Mouse (Mus musculus) limb, embryonic 10.5 days (tissue): ENCODE data around the gene Slc2a3. TPM values are rescaled to one million over a fixed set of nuclear protein-coding genes. Genes with fewer than 3 reads are reported as not detected.
"Not testable (repeated sequence)": the region's sequence is repeated elsewhere in the genome, so short reads cannot be mapped to it uniquely, and the experiment has no call there.

Experiments used
- DNase-seq: peaks from one replicate; pipeline ENCODE4 v3.0.0-alpha.2; 2017; ENCODE audit warnings: low spot score
- H3K27ac ChIP-seq: fragments of 300-500 bp; sonication (generic); 2 replicates; pipeline ENCODE4 v1.5.1; 2016; ENCODE audit warnings: mild to moderate bottlenecking
- H3K27me3 ChIP-seq: fragments of 300-500 bp; sonication (generic); 2 replicates; pipeline ENCODE4 v1.6.1; 2016; ENCODE audit warnings: low read depth, mild to moderate bottlenecking; ENCODE audit not compliant: poor library complexity, severe bottlenecking
- H3K36me3 ChIP-seq: fragments of 300-500 bp; sonication (generic); 2 replicates; pipeline ENCODE4 v1.6.1; 2016; ENCODE audit warnings: mild to moderate bottlenecking, moderate library complexity
- H3K4me1 ChIP-seq: fragments of 300-500 bp; sonication (generic); 2 replicates; pipeline ENCODE4 v1.6.1; 2016
- H3K4me3 ChIP-seq: fragments of 300-500 bp; sonication (generic); 2 replicates; pipeline ENCODE4 v1.5.1; 2016; ENCODE audit warnings: mild to moderate bottlenecking, moderate library complexity
- H3K9me3 ChIP-seq: fragments of 300-500 bp; sonication (generic); replicated peaks from 2 replicates; pipeline ENCODE4 v1.6.1; 2016; ENCODE audit warnings: mild to moderate bottlenecking
- WGBS: fragments of 180-500 bp; shearing (Covaris S2); methylation state at CpG from one replicate; pipeline ENCODE4 v1.1.7; 2016; 5-methylcytosine and 5-hydroxymethylcytosine counted together
- polyA plus RNA-seq: library from polyadenylated mRNA; unstranded; fragments of >200 nt; fragmentation: Nextera tagmentation; extraction: Ambion mirVana; gene quantifications from 2 replicates; pipeline ENCODE4 v1.2.1, GENCODE M21; 2016

Gene Slc2a3
- polyA plus RNA-seq, 1 experiment from 2014 or later: 74.0 TPM

- H3K36me3 ChIP-seq: no peaks in the 10 kb centered on the region
- H3K4me1 ChIP-seq: peaks cover 7% of the 10 kb centered on the region
- 13% methylated on average over 12 of the region's 12 CpGs for WGBS
- no peaks in the 10 kb centered on the region for H3K9me3 ChIP-seq
- H3K27ac ChIP-seq: no peak within 1 kb of the TSS
- peaks cover 30% of the 10 kb centered on the region for H3K27me3 ChIP-seq
- DNase-seq: no peak
- H3K4me3 ChIP-seq: no peak within 1 kb of the TSS
Observed at GRCm38 (mm10) chr6:122707036-122707800, 94.2 kb downstream of the Slc2a3 start, which contains the start of gene Nanog. TSS of gene Nanog (plus strand) at chr6:122707489.

DNA sequence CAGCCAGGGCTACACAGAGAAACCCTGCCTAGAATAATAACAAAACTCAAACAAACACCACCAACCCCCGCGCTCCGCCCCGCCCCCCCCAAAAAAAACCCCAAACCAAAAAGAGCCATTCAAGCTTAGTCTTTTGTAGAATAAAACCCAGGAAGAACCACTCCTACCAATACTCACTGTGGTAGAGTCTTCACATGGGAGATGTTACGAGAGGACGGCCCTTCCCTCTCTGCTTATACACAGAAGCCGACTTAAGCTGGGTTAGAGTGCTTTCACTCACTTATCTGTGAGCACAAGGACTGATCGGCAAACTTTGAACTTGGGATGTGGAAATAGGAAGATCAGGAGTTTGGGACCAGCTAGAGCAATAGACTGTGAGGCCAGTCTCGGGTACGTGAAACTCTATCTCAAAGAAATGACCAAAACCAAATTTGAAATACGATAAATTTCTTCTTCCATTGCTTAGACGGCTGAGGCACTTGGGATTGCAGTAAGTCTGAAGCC, 95.1 kb downstream of the Slc2a3 start:
- H3K27ac ChIP-seq: no peak overlapping the region
- 72% methylated on average over 12 of the region's 12 CpGs for WGBS
- no peak for DNase-seq
- H3K36me3 ChIP-seq: no peaks in the 10 kb centered on the region
- no peaks in the 10 kb centered on the region for H3K9me3 ChIP-seq
- H3K4me1 ChIP-seq: peaks cover 7% of the 10 kb centered on the region
- peaks cover 30% of the 10 kb centered on the region for H3K27me3 ChIP-seq
- no peak overlapping the region for H3K4me3 ChIP-seq

DNA sequence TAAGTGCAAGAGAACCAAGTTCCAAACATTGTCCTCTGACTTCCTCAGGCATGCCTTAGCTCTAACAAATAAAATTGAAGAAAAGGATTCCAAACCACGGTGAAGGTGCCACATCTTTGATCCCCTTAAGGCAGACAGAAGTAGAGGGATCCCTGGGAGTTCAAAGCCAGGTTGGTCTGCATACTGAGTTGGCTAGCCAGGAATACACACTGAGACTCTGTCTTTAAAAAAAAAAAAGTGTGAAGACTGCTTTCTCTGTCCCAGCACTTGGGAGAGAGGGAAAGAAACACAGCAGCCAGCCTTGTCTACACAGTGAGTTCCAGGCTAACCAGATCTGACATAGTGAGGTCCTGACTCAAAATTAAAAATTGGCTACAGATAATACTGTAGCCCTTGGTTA, 97.7 kb downstream of the Slc2a3 start:
- 12% methylated on average over 1 of the region's 1 CpGs for WGBS
- no peak for DNase-seq

DNA sequence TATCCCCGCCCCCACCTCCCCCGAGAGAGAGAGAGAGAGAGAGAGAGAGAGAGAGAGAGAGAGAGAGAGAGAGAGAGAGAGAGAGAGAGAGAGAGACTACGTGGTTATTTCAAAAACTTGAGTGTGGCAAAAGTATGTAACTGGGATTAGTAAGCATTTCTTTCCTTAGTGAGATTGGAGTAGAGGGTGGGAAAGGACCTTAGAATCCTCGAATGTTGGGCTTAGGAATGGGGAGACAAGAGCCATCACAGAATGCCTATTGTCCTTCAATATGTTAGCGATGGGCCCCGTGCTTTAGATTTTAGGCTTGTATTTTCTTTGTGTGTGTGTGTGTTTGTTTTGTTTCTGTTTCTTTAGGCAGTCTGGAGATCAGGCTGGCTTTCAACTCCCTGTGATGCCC, 98.2 kb downstream of the Slc2a3 start:
- H3K4me1 ChIP-seq: peaks cover 7% of the 10 kb centered on the region
- 20% methylated on average over 6 of the region's 6 CpGs for WGBS
- no peak for DNase-seq

More for the DNA sequence above, 97.7 kb downstream of the Slc2a3 start:
- no peaks in the 10 kb centered on the region for H3K36me3 ChIP-seq
- peaks cover 7% of the 10 kb centered on the region for H3K4me1 ChIP-seq
- no peak overlapping the region for H3K4me3 ChIP-seq
- no peak overlapping the region for H3K27ac ChIP-seq
- H3K9me3 ChIP-seq: no peaks in the 10 kb centered on the region
- peaks cover 30% of the 10 kb centered on the region for H3K27me3 ChIP-seq

DNA sequence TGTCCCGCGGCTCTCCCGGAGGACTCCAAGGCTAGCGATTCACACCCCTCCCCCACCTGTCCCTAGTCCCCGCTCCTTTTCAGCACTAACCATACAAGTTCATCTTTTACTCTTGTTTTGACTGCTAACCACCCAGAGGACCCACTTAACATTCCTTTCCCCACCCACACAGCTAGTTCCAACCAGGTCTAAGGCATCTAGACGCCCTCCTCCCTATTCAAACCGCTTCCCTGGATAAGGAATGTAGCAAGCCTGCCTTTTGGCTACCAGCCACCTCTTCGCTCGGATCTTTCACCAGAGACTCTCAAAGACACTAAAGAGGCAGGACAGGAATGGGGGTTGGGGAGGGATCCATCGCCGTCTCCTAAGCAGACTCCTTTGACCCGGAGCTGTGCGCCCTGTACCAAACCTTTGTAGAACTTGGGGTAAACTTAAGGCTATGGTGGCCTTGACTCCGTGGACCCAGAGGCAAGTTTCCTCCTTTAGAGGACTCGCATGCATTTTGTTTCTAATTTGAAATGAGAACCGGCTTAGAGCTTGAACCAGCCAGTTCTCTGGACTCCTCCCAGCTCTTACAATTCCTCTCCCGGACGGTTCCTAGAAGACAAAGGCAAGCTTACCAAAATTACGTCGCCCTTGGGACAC, 98.8 kb downstream of the Slc2a3 start:
- Histone ChIP-seq H3K27ac (0 out of 2 replicates have a peak overlapping the region, but pooled peaks have one; percentile 25), H3K4me3 (peak overlapping the region; percentile 33), H3K27me3 (peaks cover 21% of the 10 kb centered on the region), H3K4me1 (peaks cover 7% of the 10 kb centered on the region), H3K36me3 (no peaks in the 10 kb centered on the region), H3K9me3 (no peaks in the 10 kb centered on the region)
- WGBS: 4% methylated on average over 20 of the region's 20 CpGs
- DNase-seq: peak; percentile 41

More for the DNA sequence above, 98.2 kb downstream of the Slc2a3 start:
- Histone ChIP-seq H3K27ac (no peak overlapping the region), H3K36me3 (no peaks in the 10 kb centered on the region), H3K4me3 (no peak overlapping the region), H3K9me3 (no peaks in the 10 kb centered on the region), H3K27me3 (peaks cover 27% of the 10 kb centered on the region)

DNA sequence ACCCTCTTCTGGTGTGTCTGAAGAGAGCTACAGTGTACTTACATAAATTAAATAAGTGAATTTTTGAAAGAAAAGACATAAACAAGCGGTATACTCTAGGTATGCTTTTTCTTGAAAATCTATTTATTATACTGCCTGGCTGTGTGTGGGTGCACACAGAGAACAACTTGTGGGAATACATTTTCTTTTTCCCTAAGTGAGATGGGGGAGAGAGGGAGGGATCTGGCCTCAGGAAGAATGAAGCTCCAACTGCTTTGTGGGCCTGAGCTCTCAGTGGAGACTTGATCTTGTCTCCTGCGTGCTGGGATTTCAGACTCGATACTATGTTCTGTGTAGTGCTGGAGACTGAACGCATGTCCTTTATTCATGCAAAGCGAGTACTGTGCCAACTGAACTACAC, 99.6 kb downstream of the Slc2a3 start:
- H3K27me3 ChIP-seq: peaks cover 13% of the 10 kb centered on the region
- WGBS: 80% methylated on average over 5 of the region's 5 CpGs
- H3K4me1 ChIP-seq: peaks cover 7% of the 10 kb centered on the region
- H3K9me3 ChIP-seq: no peaks in the 10 kb centered on the region
- DNase-seq: no peak
- no peak overlapping the region for H3K27ac ChIP-seq
- H3K36me3 ChIP-seq: no peaks in the 10 kb centered on the region
- H3K4me3 ChIP-seq: no peak overlapping the region

GRCm38 (mm10) chr6:122699628-122700027, 101.8 kb downstream of the Slc2a3 start:
- H3K27me3 ChIP-seq, H3K27ac ChIP-seq, H3K4me1 ChIP-seq, DNase-seq, H3K36me3 ChIP-seq, H3K9me3 ChIP-seq, H3K4me3 ChIP-seq: not testable (repeated sequence)
- WGBS: 85% methylated on average over 2 of the region's 2 CpGs

DNA sequence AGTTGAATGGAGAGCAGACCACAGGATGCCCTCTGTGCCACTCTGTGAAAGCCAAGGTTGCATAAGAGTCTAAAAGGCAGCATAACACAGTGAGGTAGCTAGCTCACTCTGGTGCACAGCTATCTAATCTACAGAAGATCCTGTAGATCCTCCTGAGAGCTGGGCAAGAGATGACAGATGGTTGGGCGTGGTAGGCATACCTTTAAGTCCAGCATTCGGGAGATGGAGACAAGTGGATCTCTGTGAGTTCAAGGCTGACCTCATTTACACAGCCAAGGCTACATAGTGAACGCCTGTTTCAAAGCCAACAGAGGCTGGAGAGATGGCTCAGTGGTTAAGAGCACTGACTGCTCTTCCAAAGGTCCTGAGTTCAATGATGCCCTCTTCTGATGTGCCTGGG, 106.0 kb downstream of the Slc2a3 start:
- no peaks in the 10 kb centered on the region for H3K9me3 ChIP-seq
- WGBS: 90% methylated on average over 3 of the region's 3 CpGs

DNA sequence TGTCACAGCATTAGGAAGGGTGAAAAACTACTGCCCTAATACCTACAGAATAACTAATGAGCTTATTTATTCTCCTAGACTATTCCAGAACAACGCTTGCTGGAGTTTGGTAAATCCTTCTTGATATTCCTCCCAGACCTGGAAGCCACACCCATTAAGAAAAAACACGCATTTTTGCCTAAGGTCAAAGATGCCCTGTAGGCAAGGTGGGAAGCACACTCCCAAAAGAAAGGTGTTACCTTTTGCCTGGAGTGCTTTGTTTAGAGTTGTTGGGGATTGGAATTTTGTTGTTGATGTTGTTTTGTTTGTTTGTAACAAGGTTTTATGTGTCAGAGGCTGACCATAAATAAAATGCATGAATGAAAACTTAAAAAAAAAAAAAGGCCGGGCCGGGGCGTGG, 111.4 kb downstream of the Slc2a3 start:
- 89% methylated on average over 5 of the region's 5 CpGs for WGBS

More for the DNA sequence above, 106.0 kb downstream of the Slc2a3 start:
- DNase-seq: no peak
- Histone ChIP-seq H3K4me1 (no peaks in the 10 kb centered on the region), H3K27me3 (no peaks in the 10 kb centered on the region), H3K36me3 (no peaks in the 10 kb centered on the region), H3K27ac (no peak overlapping the region), H3K4me3 (no peak overlapping the region)

GRCm38 (mm10) chr6:122689411-122690055, 111.9 kb downstream of the Slc2a3 start:
- WGBS: 88% methylated on average over 6 of the region's 6 CpGs
- no peaks in the 10 kb centered on the region for H3K9me3 ChIP-seq
- no peaks in the 10 kb centered on the region for H3K27me3 ChIP-seq
- no peak overlapping the region for H3K27ac ChIP-seq
- H3K4me3 ChIP-seq: no peak overlapping the region
- H3K36me3 ChIP-seq: no peaks in the 10 kb centered on the region
- no peak for DNase-seq
- no peaks in the 10 kb centered on the region for H3K4me1 ChIP-seq

More for the DNA sequence above, 111.4 kb downstream of the Slc2a3 start:
- DNase-seq: no peak
- Histone ChIP-seq H3K4me1 (no peaks in the 10 kb centered on the region), H3K9me3 (no peaks in the 10 kb centered on the region), H3K27me3 (no peaks in the 10 kb centered on the region), H3K27ac (no peak overlapping the region), H3K4me3 (no peak overlapping the region), H3K36me3 (no peaks in the 10 kb centered on the region)

DNA sequence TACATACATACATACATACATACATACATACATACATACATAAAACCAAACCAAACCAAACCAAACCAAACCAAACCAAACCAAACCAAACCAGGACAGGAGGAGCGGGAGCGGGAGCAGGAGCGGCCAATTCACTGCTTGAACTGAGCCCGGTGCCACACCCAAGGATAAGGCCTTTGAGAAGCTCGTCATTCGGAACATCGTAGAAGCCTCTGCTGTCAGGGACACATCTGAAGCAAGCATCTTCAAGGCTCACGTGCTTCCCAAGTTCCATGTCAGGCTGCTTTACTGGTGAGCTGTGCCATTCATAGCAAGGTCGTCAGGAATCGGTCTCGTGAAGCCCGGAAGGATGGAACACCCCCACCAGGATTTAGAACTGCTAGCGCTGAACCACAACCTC, 114.7 kb downstream of the Slc2a3 start:
- no peak overlapping the region for H3K4me3 ChIP-seq
- 91% methylated on average over 13 of the region's 13 CpGs for WGBS
- no peak overlapping the region for H3K27ac ChIP-seq
- H3K9me3 ChIP-seq: no peaks in the 10 kb centered on the region
- no peaks in the 10 kb centered on the region for H3K4me1 ChIP-seq
- H3K36me3 ChIP-seq: no peaks in the 10 kb centered on the region
- no peak for DNase-seq
- no peaks in the 10 kb centered on the region for H3K27me3 ChIP-seq

GRCm38 (mm10) chr6:122682646-122683045, 118.8 kb downstream of the Slc2a3 start:
- Histone ChIP-seq H3K4me3 (no peak overlapping the region), H3K27ac (no peak overlapping the region), H3K4me1 (no peaks in the 10 kb centered on the region), H3K27me3 (no peaks in the 10 kb centered on the region), H3K36me3 (no peaks in the 10 kb centered on the region), H3K9me3 (no peaks in the 10 kb centered on the region)
- 92% methylated on average over 3 of the region's 3 CpGs for WGBS
- DNase-seq: no peak
